Mouse (Mus musculus) T-helper 2 cell (primary cell): ENCODE results near the gene Pdcd1lg2.
"Not testable (repeated sequence)": the region's sequence is repeated elsewhere in the genome, so short reads cannot be mapped to it uniquely, and the experiment has no call there.

Experiments
- in situ Hi-C: fragments of 300-600 bp; cut with MboI, MseI; formaldehyde crosslinking; loops from one replicate; pipeline ENCODE4 v1.15.1; 2025; ENCODE audit warnings: high pct_unique_total_duplicates

The Pdcd1lg2 gene

DNA sequence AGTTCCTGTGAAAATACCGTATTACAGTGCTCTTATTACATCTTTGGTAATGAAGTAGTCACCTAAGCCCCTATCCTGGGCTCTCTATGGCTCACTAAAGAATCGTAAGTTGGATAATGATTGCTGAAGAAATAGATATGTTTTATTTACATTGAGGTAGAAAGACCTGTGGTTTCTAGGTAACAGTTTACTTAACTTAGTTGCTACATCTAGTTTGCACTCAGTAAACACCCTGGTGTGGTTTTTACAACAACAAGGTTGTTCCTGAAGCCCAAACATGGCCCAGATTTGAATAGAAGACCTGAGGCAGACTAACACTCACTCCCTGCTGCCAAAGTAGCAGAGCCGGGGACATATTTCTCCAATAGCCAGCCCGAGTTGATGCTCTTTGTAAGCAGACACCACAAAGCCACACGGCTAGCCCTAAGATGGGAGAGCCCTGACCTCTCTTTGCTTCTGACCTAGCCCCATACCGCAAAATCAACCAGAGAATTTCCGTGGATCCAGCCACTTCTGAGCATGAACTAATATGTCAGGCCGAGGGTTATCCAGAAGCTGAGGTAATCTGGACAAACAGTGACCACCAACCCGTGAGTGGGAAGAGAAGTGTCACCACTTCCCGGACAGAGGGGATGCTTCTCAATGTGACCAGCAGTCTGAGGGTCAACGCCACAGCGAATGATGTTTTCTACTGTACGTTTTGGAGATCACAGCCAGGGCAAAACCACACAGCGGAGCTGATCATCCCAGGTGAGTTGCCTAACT is 30.7 kb upstream of the Pdcd1lg2 start:
- in situ Hi-C loops: no loop called here

DNA sequence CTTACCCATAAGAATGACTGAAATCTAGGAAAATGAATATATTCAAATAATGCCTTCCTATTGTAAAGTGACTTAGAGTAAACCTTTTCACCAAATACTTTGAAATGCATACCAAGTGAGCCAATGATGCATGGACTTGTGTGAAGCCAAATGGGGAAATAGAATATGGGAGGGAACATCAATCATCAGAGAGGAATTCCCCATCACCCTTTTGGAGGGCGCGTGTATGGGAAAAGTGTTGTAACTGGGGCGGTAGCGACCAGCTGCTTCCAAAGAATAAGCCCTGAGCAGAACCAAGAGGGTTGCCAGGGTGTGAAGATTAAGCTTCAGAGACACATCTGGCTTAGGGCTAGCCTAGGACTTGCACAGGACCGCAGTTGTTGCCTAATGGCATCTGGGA is 27.4 kb upstream of the Pdcd1lg2 start:
- in situ Hi-C loops: no loop called here

DNA sequence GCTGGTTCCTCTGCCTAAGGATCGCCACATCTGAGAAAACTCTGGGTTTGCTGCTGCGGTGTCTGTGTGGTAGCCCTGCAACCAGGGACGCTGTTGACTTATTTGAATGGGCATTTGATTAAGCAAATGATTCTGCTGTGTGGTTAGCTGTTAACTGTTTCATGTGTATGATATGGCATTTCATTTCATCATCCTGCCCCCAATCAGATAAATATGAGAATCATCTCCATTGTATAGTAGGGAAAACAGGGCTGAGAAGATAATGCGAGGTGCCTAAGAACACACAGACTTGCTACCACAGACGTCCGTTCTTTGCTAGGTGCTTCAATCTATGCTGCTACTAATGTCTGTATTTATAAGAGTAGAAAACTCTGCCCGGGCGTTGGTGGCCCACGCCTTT is 26.3 kb upstream of the Pdcd1lg2 start:
- in situ Hi-C loops: no loop called here

DNA sequence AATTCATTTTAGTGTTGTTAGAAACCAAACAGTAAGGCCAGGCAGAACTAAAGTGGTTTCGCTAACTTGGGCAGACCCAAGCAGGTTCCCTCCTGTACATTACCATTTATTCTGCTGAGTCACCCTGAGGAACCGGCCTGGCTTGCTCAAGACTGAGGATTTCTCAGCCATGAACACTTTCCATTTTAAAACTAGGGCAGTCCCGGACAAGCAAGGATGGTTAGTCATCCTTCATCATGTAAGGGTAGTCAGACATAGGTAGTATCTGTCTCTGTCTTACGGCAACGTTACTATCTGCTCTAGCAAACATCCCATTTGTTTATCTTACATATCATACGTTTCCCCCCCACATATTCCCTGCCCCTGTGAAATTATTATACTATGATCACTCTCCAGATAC is 25.7 kb upstream of the Pdcd1lg2 start:
- in situ Hi-C loops: no loop called here

DNA sequence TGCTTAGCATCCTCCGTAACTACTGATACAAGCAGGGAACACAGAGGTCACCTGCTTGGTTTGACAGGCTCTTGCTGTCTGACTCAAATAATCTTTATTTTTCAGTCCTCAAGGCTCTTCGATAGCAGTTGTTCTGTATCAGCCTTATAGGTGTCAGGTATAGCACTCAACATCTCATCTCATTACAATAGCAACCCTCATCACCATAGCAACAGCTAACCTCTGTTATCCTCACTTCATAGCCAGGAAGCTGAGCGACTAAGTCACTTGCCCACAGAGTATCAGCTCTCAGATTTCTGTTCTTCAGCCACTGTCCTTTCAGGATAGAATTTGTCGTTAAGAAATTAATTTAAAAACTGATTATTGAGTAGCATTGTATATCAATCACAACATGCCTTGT is 24.9 kb upstream of the Pdcd1lg2 start:
- in situ Hi-C loops: no loop called here

DNA sequence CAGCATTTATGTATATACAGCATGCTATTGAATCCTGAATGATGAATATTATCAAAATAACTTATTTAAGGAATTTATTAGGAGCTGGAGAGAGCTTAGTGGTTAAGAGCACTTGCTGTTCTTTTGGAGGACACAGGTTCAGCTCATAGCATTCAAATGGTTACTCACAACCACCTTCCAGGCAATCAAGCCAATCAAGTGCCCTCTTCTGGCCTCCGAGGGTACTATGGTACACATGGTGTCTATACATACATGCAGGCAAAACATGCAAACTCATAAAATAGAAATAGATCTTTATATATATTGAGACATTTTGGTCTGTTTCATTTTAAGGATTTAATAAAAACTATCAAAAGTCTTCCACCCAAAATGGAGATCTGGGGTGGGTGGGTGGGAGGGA is 21.9 kb upstream of the Pdcd1lg2 start:
- in situ Hi-C loops: no loop called here

DNA sequence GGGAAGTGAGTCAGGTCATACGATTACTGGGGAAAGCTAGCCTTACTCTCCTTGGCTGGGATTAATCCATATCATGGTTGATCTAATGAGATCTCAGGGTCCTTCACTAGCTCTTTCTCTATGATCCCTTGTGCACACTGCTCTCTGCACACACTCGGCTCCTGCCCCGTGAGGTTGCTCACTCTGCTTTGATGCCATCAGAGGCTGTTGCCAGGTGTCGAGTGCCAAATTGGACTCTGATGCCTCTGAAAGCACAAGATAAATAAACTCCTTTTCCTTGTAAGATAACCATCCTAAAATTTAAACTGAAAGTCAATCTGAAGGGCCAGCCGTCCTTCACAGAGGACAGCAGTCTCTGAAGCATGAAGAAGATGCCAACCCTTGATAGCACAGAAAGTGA is 20.2 kb upstream of the Pdcd1lg2 start:
- in situ Hi-C loops: no loop called here

DNA sequence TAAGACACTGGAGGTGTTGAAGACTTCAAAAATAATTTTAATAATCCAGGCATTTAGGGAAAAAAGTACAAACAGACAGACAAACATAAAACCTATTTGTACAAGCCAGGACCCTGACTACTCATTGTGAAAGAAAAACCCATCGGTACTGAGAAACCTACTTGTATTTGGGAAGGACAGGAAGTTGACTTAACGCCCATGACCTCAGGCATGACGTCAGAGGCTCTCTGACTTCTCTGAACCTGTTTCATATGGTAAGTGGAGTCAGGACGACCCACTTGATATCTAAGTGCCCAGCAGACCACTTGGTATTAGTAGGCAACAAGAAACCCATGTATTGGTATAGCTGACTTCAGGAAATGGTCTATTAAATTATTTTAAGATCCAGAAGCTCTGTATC is 19.4 kb upstream of the Pdcd1lg2 start:
- in situ Hi-C loops: no loop called here

DNA sequence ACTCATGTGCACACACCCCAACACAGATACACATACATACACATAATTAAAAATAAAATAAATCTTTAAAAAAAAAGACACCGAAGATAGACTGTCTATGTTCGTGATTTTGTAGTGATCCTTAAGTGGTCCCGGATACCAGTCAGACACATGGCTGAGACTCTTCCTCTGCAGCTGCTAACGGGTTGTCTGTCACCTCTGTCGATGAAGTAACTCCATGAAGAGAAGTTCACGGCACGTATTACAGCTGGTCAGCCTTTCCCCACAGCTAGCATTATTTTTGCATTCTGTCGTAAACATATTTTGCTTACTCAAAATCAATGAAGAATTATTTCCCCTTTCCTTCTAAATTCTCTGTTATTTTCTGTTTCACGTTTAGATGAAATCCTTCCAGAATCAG is 17.4 kb upstream of the Pdcd1lg2 start:
- in situ Hi-C loops: no loop called here

DNA sequence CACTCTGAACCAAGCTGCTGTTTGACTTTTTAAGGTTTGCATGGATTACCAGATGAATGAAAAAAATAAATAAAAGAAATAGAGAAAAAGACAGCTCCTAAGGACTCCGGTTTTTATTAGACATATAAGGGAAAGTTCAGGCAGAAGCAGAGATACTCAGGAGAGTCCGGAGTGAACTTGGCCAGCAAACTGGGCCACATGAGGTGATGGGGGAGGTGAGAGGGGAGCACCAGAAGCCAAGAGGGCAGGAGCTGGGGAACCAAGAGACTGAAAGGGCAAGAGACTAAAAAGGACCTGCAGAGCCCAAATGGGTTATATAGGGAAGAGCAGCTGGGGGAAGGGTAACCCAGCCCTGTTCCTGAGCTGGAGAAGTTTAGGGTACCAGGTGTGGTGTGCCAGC is 16.0 kb upstream of the Pdcd1lg2 start:
- in situ Hi-C loops: no loop called here

DNA sequence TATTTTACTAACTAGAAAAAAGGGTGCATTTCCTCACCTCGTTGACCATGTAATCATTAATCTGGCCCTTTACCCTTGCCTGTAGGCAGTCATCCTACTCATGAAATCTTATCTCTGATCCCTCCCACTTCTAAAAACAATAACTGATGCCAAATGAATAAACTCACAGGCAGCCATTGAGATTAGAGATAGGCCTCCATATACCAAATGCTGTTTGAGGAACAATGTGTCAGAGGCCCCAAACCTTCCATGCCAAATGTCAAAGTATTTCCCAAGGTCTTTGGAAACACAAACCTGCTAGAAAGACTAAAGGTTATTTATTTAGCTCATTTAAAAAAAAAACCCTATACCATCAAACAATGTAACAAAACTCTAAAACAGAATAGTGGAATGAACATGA is 14.4 kb upstream of the Pdcd1lg2 start:
- in situ Hi-C loops: no loop called here

DNA sequence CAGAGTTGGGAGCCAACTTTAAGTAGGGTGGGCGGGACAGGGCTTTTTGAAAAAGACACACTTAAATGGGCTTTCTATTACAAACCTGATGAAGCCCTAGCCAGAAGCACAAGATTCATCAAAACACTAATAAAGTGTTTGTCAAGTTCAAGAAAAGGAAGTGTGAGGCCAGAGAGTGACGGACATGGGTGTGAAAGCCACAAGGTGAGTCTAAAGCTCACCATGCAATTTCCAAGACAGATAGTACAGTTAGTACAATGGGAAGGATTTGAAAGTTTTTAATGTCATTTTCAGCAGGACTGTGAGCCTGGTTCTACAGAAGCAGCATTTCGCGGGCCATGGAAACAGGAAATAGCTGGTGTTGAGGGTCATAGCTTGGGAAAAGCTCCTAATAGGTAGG is 10.9 kb upstream of the Pdcd1lg2 start:
- in situ Hi-C loops: no loop called here

DNA sequence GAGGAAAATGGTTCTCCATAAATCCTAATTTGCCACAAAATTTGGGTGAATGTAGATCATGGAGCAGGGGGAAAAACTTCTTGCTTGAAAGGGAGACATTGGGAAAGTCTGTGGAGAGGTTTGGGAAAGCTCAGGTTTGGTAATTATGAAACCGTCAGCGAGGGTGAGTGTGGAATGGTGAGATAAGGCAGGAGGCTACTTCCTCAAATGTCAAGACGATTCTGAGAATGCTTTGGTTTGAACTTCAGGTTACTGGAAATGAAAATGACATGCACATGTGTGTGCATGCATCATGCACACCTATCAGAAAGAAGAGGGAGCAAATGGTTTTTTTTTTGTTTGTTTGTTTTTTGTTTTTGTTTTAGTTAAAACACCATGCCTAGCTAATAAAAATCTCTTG is 10.3 kb upstream of the Pdcd1lg2 start:
- in situ Hi-C loops: no loop called here

DNA sequence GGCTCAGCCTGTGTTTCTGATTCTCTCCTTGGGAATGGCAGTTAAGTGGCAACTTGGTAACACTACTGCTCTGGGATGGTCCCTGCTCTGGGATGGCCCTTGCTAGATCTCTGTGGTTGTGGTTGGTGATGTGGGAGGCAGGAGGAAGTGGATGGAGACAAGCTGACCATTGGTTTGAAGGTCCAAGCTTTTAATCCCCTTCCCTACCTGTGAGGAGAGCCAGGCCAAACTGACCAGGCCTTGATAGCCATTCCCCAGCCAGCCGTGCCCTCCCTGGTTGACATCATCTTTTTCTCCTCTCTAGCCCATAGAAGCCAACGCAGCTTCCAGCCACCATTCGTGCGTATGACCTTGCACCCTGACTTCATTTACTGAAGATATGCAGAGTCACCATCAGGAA is 8.1 kb upstream of the Pdcd1lg2 start:
- in situ Hi-C loops: no loop called here

DNA sequence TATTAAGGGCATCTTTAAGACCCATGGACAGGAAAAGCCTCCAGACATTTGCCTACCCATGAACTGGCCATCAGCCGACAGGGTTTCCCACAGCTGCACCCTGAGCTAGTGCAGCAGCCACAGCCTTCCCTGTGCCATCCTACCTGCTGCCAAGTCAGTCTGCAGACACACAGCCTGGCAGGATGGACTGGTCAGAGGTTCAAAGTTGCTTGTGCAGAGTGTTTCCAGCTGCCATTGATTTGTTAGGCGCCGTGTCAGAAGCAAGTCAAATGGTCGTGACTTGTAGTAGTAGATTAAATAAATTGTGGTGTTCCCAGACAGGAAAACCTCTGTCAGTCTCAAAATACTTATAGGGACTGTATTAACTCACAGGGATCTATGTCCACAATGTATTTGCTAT is 7.5 kb upstream of the Pdcd1lg2 start:
- in situ Hi-C loops: no loop called here

DNA sequence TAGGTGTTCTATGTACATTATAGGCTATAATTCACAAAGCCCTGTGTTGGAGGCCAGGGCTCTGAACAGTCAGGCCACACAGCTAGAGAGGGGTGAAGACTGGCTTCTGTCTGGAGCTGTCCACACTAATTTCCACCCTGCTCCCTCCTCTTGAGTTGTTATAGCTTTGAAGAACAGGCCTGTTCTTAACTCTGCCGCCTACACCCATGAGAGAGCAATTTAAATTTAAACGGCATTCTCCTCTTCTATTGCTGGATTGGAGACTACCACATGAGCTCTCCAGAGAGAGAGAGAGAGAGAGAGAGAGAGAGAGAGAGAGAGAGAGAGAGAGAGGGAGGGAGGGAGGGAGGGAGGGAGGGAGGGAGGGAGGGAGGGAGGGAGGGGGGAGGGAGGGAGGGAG is 5.3 kb upstream of the Pdcd1lg2 start:
- in situ Hi-C loops: no loop called here

DNA sequence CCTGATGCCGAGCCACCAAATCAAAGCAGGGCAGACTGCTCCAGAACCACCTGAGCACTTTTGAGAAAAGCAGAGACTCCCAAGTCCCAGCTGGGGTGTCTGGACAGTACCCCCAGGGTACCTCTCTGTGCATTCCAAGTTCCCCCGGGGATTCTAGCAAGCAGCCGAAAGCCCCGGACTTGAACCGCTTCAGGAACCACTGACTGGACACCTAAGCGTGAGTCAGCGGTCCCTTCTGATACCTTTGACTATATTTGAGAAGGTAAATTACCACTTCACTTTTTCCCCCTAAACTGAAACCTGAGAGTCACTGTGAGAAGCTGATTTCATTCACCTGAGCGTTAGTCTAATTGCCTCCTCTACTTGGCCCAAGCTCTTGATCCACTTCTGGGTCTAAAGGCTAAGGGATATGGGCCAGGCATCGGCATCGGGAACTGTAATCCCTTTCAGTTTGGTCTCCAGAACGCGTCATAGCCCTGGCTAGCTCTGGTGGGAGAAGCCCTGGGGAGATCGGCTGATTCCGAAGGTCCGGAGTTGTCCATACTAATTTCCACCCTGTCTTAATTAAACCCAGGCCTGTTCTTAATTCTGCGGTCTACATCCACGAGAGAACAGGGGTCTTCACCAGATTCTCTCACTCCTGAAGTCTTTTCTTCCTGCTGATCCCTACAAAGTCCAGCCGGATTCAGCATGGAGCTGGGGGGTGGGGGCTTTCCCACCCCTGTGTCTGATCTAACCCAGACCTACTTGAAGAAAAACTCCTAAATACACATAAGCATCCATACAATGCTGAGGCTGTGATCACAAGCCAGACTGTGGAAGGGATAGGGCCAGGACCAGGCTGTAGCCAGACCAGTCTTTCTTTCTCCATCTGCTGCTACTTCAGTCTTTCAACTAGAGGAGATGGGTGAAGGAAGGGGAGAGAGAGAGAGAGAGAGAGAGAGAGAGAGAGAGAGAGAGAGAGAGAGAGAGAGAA is 4.4 kb upstream of the Pdcd1lg2 start:
- in situ Hi-C loops: no loop called here

DNA sequence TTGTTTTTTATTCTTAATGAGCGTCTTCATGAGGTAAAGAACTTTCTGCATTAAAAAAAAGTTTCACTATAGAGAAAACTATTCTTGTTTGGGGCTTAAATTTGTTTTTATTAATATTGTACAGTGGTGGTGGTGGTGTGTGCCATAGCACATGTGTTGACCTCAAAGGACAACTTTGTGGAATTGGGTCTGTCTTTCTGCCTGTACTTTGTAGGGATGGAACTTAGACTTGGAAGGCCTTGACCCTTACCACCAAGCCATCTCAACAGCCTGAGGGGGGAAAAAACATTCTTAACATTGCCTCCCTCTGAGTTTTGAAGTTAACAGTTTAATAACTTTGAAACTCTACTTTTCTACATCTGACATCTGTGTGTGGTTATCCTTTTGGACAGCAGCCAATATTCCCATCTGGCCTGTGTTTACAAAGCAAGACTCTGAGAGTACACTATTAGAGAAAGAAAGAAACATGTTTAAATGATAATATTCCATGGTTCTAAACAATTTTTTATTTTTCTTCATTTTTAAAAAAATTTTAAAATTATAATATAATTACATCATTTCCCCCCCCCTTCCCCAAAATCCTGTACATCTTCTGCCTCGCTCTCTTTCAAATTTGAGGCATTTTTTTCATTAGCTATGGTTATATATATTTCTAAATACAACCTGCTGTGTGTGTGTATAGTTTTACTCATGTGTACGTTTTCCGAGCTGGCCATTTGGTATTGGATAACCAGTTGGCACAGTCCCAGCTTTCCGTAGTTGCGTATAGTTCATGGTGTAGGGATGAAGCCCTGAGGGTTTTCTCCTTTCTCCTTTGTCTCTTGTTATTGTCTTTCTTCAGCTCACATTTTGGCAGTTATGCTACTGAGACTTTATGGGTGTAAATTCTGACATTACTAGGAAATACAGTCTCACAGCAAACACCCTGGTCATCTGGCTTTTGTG is 2.0 kb downstream of the Pdcd1lg2 start:
- in situ Hi-C loops: no loop called here

DNA sequence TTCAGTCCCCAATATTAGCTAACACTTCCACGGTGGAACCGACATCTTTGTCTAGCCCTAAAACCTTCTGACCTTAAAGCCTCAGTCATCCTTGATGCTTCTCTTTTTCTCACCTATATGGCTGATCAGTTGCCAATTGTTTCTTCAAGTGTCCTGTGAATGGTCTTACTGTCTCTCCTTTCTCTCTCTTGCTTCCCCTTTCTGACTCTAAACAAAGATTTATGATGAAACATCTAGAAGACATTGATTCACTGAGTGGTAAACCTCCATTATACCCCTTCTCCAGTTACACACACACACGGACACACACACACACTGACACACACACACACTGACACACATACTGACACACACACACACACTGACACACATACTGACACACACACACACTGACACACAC is 3.8 kb downstream of the Pdcd1lg2 start:
- in situ Hi-C loops: no loop called here

DNA sequence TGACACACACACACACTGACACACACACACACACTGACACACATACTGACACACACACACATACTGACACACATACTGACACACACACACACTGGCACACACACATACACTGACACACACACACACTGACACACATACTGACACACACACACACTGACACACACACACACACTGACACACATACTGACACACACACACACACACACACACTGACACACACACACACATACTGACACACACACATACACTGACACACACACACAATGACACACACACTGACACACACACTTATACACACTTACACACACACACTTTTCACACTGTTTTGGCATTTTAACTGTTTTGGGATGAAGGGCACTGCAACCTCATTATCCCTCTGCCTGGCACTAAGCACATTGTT is 4.2 kb downstream of the Pdcd1lg2 start:
- in situ Hi-C loops: not testable (repeated sequence)

DNA sequence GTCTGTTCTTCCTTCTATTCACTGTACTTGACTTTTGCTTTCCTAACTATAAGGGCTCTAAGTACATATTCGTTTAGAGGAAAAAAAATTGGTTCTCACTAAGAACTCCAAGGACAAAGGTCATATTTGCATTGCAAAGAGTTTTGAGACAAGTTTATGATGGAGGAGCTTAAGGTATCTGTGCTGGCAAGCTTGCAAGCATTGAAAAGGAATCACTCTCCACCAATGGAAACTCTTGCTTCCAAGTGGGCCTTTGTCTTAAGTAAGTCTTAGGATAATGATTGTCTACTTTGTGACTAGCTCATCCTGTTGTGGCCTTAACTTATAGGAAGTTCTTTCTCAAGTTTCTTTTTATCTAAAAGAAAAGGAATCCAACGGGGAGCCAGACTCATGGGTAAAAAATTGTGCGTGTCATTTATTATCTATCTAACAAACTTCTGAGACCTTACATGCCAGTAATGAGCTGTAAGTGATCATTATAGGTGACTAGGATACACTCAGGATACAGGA is 5.7 kb downstream of the Pdcd1lg2 start:
- in situ Hi-C loops: no loop called here

DNA sequence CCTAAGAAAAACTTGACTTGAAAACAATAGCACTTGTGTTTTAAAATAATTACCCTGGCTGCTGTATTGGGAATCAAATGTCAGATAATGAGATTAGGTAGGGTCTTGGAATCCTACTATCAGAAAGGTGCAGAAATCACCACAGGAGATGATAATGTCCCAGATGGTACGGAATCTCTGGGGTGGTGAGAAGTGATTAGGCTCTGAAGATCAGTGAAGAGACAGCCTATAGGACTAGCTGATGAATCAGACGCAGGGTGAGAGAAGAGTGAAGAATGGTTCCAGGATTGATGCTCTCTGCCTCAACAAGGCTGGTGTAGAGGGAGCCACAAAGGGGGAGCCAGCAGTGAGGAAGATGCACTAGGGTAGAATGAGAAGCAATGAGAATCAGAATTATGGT is 6.5 kb downstream of the Pdcd1lg2 start:
- in situ Hi-C loops: no loop called here
